Mouse (Mus musculus): ENCODE data around the gene Morc1. TPM values are rescaled to one million over a fixed set of nuclear protein-coding genes. Genes with fewer than 3 reads are reported as not detected.

Morc1 gene
- total RNA-seq (2021): not detected

- DNase-seq: no peak
Observed at GRCm38 (mm10) chr16:48431027-48431426, at the start of gene Morc1. Morc1 (plus strand) TSS chr16:48431237.

GRCm38 (mm10) chr16:48383582-48384257 is 47.3 kb upstream of the Morc1 start:
- no peak for DNase-seq

DNA sequence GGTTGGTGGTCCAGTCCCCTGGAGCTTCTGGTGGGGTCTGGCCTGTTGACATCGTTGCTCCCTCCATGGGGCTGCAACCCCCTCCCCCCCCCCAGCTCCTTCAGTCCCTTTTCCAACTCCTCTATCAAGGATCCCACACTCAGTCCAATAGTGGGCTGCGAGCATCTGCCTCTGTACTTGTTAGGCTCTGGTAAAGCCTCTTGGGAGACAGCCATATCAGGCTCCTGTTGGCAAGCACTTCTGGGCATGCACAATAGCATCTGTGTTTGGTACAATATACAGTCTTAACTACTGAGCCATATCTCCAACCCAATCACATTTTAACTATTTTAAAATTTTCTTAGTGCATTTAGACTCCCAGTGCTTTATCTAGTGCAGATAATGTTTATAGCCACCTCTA is 44.1 kb upstream of the Morc1 start:
- no peak for DNase-seq

- DNase-seq: no peak
Observed at GRCm38 (mm10) chr16:48395278-48395677, 35.8 kb upstream of the Morc1 start.

DNA sequence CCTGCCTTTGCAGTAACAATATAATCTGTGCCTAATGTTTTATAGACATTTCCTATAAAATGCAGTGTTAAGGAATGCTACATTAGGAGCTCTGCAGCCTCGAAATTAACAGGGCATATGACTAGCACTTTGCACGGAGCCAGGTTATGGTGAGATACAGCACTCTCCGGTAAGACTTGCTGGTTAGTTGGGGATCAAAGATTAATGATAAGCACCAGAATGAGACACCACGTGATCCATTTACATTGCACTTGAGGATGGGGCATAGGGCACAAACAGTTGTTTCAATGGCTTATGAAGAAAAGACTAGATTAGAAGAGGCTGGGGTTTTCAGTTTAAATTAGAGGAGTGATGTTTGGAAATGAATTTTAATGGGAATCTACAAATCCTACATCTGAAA is 28.1 kb upstream of the Morc1 start:
- DNase-seq: no peak

GRCm38 (mm10) chr16:48403423-48403822 is 27.6 kb upstream of the Morc1 start:
- no peak for DNase-seq

GRCm38 (mm10) chr16:48404009-48404408 is 27.0 kb upstream of the Morc1 start:
- DNase-seq: no peak

GRCm38 (mm10) chr16:48405674-48406403 is 25.2 kb upstream of the Morc1 start:
- DNase-seq: no peak

GRCm38 (mm10) chr16:48409580-48409979 is 21.5 kb upstream of the Morc1 start:
- no peak for DNase-seq

GRCm38 (mm10) chr16:48410125-48410524 is 20.9 kb upstream of the Morc1 start:
- no peak for DNase-seq

- no peak for DNase-seq
Observed at GRCm38 (mm10) chr16:48412246-48412645, 18.8 kb upstream of the Morc1 start, which contains the start of gene Gm5485. Gm5485 (minus strand) TSS chr16:48412416.

DNA sequence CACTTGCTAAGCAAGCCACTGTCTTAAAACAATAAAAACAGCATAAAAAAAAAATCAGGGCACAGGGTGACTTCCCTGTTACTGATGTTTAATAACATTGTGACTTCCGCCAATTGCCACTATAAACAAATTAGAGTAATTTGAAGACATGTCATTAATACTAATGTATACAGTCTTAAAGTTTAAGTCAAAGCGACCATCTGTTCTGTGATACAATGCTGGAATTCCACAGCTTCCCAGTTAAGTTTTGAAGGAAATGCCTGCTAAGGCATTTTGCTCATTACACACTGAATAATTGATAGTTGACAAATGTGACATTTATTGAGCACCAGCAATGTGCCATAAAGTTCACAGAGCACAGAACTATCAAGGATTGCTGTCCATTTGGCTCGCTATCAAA is 12.5 kb upstream of the Morc1 start:
- no peak for DNase-seq

GRCm38 (mm10) chr16:48419035-48419434 is 12.0 kb upstream of the Morc1 start:
- no peak for DNase-seq

GRCm38 (mm10) chr16:48422501-48422900 is 8.5 kb upstream of the Morc1 start:
- DNase-seq: no peak

DNA sequence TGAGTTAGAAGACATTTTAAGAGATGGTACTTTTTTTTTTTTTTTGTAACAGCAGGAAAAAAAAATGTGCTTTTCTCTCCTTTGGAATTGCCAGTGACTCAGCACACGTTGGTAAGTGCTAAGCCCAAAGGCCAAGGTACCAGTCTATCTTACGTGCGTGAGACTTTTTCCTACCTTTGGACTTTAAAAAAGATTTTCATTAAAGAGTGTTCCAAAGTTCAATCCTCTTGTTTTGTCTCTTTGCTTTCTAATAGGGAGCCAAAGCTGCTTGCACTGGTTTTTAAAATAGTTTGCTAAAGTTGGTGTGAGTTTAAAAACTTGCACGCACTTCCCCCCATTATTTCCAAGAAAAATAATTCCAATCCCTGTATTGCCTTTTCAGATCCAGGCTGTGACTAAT is 7.0 kb upstream of the Morc1 start:
- DNase-seq: no peak

GRCm38 (mm10) chr16:48429427-48429826 is 1.6 kb upstream of the Morc1 start:
- DNase-seq: no peak

DNA sequence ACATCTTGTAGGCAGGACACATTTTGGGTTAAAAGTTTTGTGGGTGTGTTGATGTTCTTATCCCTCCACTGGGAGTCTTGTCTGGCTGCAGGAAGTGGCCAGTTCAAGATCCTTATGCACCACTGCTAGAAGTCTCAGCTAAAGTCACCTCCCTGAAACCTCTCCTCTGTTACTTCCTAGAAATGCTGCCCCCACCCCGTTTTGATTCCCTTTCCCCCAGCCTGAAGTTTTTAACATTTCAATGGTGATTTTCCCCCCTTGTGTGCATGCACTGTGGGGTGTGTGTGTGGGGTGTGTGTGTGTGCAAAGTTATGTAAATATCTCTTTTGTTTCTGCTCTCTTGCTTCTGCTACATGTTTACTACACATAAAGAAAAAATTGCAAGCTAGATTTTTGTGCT is 4.4 kb downstream of the Morc1 start:
- no peak for DNase-seq

- DNase-seq: no peak
Observed at GRCm38 (mm10) chr16:48437476-48437875, 6.4 kb downstream of the Morc1 start.

DNA sequence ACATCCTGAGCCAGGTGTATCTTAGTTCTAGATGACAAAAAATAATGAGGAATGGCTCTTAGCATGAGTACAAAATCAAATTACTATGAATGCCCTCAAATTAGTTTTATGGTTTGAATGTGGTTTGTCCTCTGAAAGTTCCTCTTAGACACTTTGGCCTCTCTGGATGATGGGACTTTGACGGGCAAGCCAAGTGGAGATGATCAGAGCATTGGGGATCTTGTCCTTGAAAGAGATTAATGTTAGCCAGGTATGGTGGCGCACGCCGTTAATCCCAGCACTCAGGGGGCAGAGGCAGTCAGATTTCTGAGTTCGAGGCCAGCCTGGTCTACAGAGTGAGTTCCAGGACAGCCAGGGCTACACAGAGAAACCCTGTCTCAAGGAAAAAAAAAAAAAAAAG is 13.6 kb downstream of the Morc1 start:
- DNase-seq: no peak

- no peak for DNase-seq
Observed at GRCm38 (mm10) chr16:48446161-48446925, 15.3 kb downstream of the Morc1 start.

- no peak for DNase-seq
Observed at GRCm38 (mm10) chr16:48453264-48453663, 22.2 kb downstream of the Morc1 start.

DNA sequence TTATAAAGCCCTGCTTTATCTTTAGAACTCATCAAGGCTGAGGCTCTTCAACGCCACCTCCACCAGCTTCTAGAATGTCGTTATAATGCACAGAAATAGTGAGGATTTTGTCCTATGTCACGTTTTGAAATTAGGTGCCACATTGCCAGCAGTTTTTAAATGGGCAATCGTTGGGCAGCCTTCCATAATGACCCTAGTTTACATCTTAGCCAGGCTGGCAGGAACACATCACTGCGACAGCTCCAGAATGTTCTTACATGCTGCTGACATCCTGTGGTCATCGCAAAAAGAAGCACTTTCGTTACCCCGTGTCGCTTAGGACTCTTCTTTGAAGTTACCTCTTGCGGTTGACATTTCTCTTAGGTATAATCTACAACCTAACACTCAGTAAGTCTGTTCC is 42.4 kb downstream of the Morc1 start:
- no peak for DNase-seq

Measured in heart, postnatal 4 days (tissue).